Mouse (Mus musculus) right cerebral cortex, postnatal 10 days (tissue): ENCODE measurements at regions not wholly inside any gene's neighbourhood (a gene's known extent, or its start where the extent isn't known, plus 50 kb on each side); places are given as distances from the start of the nearest gene placed in this dataset.

Experiments
- DNase-seq, 2 experiments: peaks; one replicate each; pipeline ENCODE4 v3.0.0; 2021; ENCODE audit warnings: low spot score in 2 of 2

DNA sequence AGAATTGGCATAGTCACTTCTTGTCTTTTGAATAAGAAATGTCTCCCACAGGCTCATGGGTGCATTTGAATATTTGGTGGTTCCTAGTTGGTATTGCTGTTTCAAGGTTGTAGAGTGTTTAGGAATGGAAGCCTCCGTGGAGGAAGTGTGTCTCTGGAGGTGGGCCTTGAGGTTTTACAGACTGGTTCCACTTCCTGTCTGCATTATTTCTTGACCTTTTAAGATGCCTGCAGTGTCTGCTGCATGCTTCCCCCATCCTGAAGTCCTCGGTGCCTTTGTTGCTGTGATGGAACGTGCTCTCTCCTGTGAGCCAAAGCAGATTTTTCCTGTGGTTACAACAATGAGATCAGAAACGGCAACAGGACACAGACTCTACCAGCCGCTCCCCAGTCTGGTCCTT lies 299.4 kb upstream of the Gadl1 start:
- no peak for DNase-seq

DNA sequence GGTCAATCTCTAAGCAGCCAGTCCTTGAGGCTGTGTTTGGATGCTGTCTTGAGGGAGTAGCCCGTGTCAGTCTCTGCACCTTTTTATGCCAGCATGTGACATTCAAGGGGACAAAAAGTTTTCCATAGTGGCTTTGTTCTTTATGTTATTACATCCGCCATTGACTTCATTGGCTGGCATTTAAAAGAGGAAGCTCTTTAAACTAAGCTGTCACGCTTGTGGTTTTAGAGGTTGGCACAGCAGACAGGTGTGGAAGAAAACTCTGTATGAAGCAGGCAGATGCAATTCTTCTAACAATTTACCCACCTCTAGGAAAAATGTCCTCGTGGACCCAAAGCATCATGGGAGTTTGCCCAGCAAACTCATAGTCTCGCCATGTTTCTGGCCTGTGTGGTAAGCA lies 297.5 kb upstream of the Gadl1 start:
- DNase-seq, result no peak

DNA sequence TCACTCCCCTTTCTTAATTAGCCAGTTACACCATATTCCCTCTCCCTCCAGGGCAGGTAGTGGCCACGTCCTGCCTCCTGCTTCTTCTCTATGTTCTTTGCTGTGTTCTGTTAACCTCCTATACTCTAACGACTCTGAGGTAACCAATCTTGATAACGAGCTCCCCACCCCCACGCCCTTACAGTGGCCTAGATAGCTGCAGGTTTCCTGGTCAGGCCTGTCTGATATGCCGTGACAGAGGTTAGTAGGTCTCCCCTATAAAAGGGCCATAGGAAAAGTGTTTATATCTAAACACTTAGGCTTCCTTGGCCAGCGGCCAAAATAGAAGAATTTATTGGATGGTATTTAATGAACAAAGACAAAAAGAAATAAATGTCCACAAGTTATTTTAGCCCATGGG lies 296.3 kb upstream of the Gadl1 start:
- DNase-seq, result no peak

DNA sequence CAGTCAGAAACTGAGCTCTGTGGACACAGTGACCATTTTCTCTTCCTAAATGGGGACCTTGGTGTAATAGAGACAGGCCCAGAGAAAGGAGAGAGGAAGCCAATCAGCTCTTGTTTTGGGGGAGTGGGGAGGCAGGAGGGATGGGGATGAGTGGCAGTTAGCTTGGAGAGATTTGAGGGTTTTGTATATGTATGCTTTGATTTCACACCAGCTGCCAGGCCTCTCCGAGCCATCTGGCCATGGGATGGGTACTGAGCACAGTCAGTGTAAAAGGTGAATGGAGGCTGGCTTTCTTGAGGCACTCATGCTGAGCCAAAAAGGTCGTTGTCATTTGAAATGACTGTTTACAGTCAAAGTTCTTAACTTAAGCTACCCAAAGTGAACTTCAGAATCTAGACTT lies 295.2 kb upstream of the Gadl1 start:
- DNase-seq, result no peak

DNA sequence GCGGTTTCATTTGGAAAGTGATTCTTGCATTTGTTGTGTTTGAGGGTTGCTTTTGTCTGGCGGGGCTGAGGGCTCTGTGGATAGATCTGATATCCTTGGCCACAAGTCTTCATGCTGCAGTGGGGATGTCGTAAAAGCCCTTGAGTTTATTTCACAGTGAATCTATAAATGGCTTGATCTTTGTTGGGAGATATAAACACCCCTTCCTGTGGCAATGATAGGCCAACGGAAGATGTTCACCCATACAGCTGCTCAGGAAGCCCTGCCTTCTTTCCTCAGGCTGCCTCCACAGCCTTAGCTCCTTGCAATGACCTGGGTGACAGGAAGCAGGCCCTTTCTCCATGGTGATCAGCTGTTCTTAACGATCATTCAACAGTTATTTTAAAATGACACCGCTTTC lies 291.3 kb upstream of the Gadl1 start:
- no peak for DNase-seq

DNA sequence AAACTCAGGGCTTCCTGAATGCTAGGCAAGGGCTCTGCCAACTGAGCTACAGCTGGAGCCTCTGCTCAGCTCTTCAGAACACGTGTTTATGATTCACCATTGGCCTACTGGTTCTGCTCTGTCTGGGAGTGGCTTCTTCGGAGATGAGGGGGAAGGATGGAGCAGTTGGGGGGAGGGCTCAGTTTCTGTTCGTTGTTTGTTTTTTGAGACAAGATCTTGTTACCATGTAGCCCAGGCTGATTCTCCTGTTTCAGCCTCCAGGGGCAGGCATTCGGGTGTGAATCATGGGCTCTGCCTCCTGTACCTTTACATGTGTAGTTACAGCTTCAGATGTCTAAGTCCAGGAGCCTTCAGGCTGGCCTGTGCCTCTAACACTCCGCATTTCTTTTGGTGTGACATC lies 285.3 kb upstream of the Gadl1 start:
- DNase-seq, result no peak

DNA sequence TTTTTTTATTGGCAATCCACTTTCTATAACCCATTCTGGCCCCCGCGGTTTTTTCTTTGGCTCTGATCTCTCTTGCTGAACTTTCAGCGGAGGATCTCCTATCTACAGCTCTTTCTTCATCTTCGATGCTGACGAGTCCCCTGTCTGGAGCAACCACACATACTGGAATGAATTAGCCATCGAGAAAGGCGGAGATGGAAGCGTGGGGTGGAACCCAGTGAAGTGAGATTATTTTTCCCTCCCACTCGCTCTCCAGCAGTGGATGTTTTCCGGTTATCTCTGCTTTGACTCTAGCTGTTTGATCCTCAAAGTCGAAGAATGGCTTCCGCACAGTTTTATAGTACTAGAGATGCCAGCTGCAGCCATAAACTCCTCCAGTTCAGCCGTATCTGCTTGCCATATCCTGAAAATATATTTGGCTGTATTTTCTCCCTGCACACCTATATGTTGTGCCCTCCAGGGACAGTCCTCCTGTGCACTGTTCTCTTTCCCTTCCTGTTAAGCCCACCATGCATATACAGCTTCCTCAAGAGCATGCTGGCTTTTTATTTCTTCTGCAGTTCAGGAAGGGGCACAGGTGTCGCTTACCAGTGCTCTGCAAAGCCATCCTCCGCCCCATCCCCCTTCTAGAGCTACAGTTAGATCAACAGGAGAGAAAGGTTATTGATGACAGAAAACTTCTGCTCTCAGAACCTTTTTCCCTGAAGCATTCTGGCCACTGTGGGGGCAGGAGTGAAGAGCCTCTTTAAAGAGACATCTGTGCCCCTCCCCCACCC lies 284.3 kb upstream of the Gadl1 start:
- DNase-seq, result no peak

DNA sequence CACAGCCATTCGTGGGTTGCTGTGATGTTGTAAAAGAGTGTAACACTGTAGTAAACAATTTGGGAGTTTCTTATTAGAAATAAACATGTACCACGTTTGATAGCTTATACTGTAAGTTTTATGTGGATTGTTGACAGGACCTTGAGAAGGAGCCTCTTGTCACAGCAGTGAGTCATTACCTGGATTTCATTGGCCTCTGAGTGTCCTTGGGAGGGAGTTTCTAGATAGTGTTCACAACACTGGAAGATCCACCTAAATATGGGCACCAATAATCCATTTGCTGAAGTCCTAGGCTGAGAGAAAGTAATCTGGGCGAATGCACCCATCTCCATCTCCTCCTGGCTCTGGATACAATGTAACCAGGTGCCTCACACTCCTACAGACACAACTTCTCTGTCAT lies 281.7 kb upstream of the Gadl1 start:
- no peak for DNase-seq

DNA sequence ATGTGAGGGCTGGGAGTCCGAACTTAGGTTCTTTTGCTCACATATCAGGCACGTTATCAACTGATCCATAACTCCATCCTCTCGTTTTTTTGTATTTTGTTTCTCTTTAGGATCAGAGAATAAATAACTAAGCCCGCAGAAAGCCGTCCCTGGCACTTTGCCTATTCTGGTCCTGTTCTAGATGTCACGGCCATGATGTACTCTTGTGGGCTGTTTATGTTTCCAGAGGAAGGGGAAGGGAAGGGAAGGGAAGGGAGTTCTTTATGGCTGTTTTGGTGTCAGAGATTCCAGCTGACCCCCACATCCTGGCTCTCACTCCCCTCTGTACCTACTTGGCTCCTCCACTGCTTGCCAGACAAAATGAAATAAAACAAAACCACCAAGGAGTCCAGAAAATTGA lies 272.1 kb upstream of the Gadl1 start:
- no peak for DNase-seq

DNA sequence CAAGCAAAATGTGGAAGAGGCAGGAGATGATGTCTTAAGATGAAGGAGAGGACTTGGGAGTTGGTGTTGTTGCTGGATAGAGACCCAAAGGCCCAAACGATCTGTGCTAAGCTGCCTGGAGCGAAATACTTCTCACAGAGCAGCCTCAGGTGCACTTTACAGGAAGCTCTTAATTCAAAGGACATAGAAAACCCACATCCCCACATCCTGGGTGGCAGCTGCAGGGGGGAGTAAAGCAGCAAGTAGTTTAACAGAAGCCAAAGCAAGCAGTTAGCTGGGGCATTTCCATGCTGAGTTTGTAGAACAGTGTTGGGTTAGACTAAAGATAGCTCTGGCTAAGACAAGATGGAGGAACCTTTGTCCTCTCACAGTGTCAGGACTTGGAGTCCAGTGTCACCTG lies 268.5 kb upstream of the Gadl1 start:
- no peak for DNase-seq

DNA sequence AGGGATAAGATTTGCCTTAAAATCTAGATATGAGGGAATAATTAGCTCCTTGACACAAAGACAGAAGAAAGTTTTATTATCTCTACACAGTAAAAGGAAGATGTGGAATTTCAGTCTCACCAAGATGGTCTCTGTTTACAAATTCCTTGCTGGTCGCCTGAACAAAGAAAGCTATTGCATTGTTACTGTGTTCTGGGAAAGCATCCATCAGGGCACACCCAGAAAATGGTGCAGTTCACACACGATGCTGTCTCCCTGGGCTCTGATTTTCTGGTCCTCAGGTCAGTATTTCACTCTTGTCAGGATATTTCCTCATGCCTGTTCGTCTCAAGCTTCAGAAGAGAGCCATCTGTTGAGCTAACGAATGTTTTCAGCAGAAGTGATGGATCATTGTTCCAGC lies 267.2 kb upstream of the Gadl1 start:
- DNase-seq, result no peak

DNA sequence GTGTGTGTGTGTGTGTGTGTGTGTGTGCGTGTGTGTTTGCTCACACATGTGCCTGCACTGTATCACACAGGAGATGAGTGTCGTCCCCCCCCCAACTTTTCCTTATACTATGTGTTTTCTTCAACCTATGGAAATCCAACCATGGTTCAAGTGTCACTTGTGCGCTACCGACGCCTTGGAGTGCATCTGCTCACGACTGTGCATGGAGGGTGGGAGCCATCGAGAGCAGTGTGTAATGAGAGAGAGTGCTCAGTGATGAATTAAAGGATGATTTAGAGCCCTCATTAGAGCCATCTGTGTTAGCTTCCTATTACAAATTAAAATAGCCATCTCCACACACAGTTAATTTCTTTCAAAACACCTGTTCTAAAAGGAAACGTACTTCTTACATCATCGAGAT lies 264.3 kb upstream of the Gadl1 start:
- DNase-seq, result no peak

DNA sequence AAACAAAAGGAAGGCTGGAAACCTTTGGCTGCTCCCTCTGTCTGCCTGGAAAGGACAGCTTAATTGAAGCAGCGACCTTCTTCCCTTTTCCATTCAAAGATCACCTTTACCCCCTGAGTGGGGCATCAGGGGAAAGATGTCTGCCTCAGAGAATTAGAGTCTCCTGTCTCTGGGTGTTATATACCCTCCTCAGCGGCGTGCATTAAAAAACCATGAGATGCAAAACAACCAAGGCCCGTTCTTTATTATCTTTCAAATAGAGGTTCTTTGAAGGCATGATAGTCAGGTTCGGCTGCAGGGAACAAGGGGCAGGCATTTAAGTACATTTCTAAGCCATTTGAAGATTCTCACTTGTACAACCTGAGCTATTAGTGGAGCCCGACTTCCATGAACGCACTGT lies 263.0 kb upstream of the Gadl1 start:
- DNase-seq, result no peak

DNA sequence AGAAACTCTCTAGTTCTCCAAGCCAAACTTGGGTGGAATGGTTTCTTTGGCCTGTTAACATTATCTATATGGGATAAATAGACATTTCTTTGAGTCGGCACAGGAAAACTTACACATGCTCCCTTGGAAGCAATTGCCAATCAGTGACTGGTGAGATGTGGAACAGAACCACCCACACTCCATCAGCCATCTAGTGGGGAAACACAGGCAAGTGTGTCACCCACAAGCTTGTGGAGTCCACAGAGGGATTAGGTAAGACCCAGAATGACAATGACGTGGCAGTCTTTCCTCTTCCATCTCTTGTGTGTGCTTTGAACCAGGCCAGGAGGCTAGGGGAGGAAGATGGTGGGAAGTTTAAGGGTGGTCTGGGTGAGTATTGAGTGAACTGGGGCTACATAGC lies 257.5 kb upstream of the Gadl1 start:
- no peak for DNase-seq

DNA sequence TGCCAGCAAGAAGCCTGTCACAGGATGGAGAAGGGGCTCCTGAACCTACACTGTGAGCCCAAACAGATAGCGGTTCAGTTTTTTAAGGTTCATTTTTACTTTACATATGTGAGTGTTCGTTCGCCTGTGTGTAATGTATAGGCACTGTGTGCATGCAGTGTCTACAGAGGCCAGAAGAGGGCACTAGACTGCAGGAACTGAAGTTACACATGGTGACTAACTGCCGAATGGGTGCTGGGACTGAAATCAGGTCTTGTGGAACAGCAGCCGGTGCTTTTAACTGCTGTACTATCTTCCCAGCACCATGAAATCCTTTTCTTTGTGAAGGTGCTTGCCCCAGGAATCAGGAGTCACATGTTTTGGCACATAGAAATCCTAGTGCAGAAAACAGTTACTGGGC lies 256.1 kb upstream of the Gadl1 start:
- DNase-seq, result no peak

DNA sequence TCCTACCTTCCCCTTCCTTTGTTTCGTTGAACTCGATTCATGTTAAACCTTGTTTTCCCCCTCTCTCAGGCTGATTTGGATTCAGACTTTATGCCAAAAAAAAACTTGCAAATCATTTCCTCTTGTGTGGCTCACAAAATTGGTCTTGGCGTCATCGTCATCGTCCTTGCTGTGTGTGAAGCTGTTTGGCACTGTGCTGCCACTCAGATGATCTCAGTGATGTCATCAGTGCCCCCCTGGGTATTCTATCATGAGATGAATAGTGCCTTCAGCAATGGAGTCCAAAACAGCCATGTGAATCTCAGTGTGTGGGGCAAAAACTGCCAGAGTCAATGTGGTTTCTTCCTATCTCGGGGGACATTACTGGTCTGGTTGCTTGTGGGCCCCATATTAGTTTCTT lies 254.3 kb upstream of the Gadl1 start:
- no peak for DNase-seq

DNA sequence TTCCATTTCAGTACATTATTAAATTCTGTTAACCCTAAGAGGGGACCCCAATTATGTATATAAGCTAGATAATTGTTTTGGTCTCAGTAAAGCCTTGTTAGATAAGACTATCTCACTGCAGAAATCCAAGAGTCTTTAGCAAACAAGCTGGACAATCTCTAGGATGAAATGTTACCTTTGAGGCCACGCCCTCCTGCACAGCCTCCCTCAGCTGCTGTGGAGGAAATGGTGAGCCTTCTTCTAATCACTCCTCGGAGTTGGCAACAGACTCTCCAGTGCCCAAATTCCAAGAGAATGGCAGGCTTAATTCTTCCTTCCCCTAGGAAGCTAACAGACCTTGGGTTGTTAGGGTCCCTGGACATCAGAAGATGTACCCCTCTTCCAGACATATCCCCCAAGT lies 252.7 kb upstream of the Gadl1 start:
- no peak for DNase-seq

DNA sequence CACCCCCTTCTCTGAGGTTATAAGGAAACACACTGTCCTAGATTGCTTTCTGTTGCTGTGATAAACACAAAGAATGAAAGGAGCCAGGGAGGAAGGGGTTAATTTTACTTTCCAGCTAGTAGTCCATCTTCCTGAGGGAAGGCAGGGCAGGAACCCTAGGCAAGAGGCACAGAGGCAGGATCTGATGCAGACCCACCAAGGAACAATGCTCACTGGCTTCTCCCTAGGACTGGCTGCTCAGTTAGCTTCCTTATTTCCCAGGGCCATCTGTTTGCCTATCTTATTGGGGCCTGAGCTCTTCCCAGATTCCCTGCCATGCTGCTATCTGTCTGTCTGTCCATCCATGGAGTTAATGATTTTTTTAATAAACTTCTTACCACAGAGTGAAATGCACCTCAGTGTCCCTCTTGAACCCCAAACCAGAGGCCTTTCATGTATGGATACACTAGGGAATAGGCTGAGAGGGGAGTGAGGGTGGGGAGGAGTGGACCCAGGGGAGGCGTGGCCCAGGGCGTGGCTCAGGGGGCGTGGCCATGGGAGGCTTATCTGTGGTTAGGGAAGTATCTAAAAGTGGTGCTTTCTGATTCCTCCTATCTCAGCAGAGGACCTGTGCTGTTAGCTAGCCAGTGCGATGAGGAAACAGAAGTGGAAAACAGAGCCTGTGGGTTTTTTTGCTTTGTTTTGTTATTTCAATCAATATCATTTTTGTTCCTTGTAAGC lies 252.1 kb upstream of the Gadl1 start:
- DNase-seq, result no peak

DNA sequence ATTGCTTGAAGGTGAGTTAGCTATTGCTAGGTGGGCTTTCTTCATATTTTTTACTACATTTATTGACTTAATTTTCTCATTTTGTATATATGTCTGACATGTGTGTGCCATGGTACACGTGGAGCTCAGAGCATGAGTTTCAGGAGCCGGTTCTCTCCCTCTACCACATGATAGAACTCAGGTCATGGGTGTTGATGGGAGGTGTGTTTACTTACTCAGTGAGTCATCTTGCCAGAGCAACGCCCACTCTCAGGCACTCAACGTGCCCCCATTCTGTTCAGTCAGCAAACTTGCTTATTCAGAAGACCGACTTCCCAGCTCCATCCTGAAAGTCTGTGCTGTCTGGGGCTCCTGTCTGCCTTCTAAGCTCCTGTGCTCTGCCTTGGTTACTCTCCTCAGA lies 250.8 kb upstream of the Gadl1 start:
- no peak for DNase-seq

DNA sequence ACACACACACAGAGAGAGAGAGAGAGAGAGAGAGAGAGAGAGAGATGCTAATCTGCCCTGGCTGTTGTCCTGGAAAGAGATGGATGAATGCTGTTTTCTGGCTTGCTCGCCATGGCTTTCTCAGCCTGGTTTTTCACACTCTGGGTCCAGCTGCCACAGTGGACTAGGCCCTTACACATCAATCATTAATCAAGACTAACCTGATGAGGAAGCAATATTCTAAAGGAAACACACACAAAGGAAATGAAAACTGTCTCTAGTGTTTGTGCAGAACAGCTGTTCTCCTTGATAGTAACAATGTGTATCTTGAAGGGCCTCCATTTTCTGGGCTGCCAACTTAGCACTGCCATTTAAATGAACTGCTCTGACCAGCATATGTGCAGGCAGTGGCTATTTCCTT lies 248.9 kb upstream of the Gadl1 start:
- DNase-seq, result no peak

DNA sequence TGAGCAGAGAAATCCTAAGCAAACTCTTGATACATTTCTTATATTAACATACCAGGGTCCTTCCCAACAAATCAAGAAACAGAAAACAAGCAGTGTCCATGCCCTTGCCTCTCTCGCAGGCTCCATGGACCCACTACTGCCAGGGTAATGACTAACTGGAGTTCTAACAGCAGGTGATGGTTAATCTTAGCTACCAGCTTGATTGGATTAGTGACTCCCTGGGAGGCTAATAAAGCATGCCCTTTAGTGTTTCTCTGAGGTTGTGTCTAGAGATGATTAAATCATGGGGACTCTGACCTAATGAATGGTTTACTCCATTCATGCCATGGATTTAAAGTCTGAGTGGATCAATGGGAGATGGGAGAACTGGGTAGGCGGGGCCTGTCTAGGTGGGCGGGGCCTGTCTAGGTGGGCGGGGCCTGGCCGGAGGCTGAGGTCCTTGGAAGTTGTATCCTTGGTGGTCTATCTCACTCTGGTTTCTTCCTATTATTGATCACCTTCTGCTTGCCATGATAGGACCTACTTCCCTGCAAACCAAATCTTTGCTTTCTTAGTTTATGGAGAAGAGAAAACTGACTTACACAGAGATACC lies 247.3 kb upstream of the Gadl1 start:
- DNase-seq, result no peak

DNA sequence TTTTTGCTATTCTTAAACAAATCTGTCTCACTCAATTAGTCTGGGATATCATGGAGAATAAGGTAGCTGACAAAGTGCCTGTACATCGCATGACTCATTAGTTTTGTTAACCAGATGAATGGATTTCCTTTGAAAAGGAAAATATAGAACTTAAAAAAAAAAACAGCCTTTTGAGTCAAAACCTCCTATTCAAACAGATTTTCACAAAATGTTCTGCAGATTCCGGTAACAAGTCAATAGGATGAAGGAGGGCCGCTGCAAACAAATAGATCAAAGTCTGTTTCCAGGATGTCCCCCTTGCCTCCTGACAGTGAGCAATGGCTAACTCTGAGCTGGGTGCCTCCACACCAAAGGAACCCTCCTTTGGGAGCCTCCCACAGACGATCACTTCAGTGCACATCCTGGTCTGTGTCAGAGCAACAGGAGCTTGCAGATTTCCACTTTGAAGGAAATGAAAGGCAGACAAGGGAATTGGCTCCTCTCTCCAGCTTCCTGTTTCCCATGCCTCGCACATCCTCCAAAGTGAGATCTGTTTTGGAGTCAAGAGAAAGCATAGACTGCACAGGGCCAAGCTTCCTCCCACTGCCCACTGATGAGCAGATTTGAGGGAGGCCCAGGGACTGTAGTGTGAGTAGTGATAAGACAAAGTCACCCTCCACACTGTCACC lies 243.8 kb upstream of the Gadl1 start:
- no peak for DNase-seq

DNA sequence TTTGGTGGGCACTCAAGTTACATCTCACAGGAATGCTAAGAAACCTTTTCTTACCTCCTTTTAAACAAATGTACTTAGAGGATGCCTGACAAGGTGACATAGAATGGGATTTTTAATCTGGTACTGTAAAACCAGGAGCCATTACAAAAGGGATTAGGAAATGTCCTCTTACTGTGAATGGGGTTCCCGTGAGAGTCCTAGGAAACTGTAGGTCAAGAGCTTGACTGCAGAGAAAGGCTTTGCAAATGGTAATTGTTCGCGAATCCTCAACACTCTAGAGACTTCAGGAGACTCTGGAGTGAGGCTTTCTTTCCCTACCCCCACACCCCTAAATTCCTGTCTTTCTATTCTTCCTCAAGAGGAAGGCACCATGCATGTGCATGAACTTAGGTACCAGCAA lies 242.7 kb upstream of the Gadl1 start:
- DNase-seq, result no peak
